Mouse (Mus musculus): ENCODE measurements around the gene Aqp11. TPM values are rescaled to one million over a fixed set of nuclear protein-coding genes. Genes with fewer than 3 reads are reported as not detected.

Gene Aqp11
- polyA plus RNA-seq, 1 experiment from 2014 or later = 49.8 TPM

- WGBS (ENCODE audit: insufficient replicate concordance) = 72% methylated on average over 6 of the region's 6 CpGs
- no peaks in the 10 kb centered on the region for H3K36me3 ChIP-seq (ENCODE audit: control insufficient read depth, insufficient read depth)
- peaks cover 4% of the 10 kb centered on the region for H3K4me1 ChIP-seq (ENCODE audit: control insufficient read depth, low read depth, low read length)
- no peaks in the 10 kb centered on the region for H3K9me3 ChIP-seq (replicated peaks; ENCODE audit: control insufficient read depth, low read length)
- H3K9ac ChIP-seq (ENCODE audit: low read depth, low read length) = no peak overlapping the region
- no peak for ATAC-seq (ENCODE audit: low read depth)
- no peak overlapping the region for H3K4me3 ChIP-seq (ENCODE audit: low read depth, low read length)
- H3K4me2 ChIP-seq (ENCODE audit: low read depth, low read length) = no peak overlapping the region
- H3K27ac ChIP-seq (ENCODE audit: low read length) = no peak overlapping the region
- H3K27me3 ChIP-seq (ENCODE audit: control insufficient read depth, insufficient read depth, low read depth, low read length) = no peaks in the 10 kb centered on the region
Measured at GRCm38 (mm10) chr7:97701106-97701505, 37.0 kb downstream of the Aqp11 start.

DNA sequence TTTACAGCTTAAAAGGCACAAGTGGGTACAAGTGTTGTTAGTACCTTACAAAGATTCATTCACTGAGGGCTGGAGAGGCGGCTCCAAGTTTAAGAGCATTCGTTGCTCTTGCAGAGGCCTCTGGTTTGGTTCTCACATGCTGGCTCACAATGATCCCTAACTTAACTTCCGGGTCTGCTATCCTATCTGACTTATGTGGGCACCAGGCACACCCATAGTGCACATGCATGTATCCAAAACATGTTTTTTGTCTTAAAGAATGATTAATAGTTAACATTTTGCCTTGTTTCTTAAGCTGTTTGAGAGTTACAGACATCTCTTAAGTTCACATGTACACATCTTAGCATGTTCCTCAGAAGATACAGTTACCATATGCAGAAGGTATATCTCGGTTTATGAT is 37.9 kb downstream of the Aqp11 start:
- Histone ChIP-seq H3K36me3 (ENCODE audit: control insufficient read depth, insufficient read depth) (no peaks in the 10 kb centered on the region), H3K9me3 (replicated peaks; ENCODE audit: control insufficient read depth, low read length) (no peaks in the 10 kb centered on the region), H3K4me3 (ENCODE audit: low read depth, low read length) (no peak overlapping the region), H3K4me2 (ENCODE audit: low read depth, low read length) (no peak overlapping the region), H3K27me3 (ENCODE audit: control insufficient read depth, insufficient read depth, low read depth, low read length) (no peaks in the 10 kb centered on the region), H3K9ac (ENCODE audit: low read depth, low read length) (no peak overlapping the region), H3K27ac (ENCODE audit: low read length) (no peak overlapping the region), H3K4me1 (ENCODE audit: control insufficient read depth, low read depth, low read length) (peaks cover 10% of the 10 kb centered on the region)
- 63% methylated on average over 4 of the region's 4 CpGs for WGBS (ENCODE audit: insufficient replicate concordance)
- ATAC-seq (ENCODE audit: low read depth) = no peak

DNA sequence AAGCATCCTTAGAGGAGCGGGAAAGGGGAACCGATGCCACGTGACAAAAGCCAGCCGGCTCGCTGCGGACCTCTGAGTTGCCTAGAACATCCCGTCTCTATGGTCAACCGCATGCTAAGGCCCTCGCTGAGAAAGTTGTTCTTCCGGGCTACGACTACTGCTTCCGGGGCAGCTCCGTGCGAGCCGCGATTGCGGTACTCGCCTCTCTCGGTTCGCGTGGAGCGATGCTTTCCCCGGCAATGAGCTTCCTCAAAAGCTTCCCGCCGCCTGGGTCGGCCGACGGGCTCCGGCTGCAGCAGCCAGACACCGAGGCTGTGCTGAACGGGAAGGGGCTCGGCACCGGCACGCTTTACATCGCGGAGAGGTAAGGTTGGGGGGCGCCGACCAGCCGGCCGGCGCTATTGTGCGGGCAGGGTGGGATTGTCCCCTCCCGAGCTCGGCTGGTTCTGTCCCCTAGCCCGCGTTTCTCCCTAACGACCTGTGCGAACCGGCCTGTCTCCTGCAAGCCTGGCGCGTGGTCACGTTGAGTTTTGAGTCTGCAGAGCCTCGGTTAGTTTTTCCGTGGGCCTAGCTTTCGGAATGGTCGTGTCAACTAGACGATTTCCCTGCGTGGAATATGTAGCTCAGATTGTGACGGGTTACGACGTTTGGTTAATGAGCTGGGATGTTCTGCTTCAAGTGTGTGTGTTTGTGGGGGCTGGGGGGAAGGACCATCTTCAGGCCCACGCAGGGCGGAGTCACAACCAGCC is 41.4 kb downstream of the Aqp11 start, which contains the start of gene Clns1a:
Gene Clns1a, plus strand, starts transcription at position 129 of the 749 bp plus-strand sequence.
- Histone ChIP-seq H3K9ac (ENCODE audit: low read depth, low read length) (peak within 1 kb of the TSS; percentile 91), H3K4me2 (ENCODE audit: low read depth, low read length) (peak within 1 kb of the TSS; percentile 88), H3K27ac (ENCODE audit: low read length) (peak within 1 kb of the TSS; percentile 63), H3K9me3 (replicated peaks; ENCODE audit: control insufficient read depth, low read length) (no peaks in the 10 kb centered on the region), H3K27me3 (ENCODE audit: control insufficient read depth, insufficient read depth, low read depth, low read length) (no peaks in the 10 kb centered on the region), H3K4me1 (ENCODE audit: control insufficient read depth, low read depth, low read length) (peaks cover 10% of the 10 kb centered on the region), H3K36me3 (ENCODE audit: control insufficient read depth, insufficient read depth) (no peaks in the 10 kb centered on the region), H3K4me3 (ENCODE audit: low read depth, low read length) (peak within 1 kb of the TSS; percentile 93)
- ATAC-seq (ENCODE audit: low read depth) = peak; percentile 98
- under 1% methylated on average over 63 of the region's 63 CpGs for WGBS (ENCODE audit: insufficient replicate concordance)

- peak overlapping the region; percentile 88 for H3K4me2 ChIP-seq (ENCODE audit: low read depth, low read length)
- ATAC-seq (ENCODE audit: low read depth) = peak; percentile 14
- H3K4me1 ChIP-seq (ENCODE audit: control insufficient read depth, low read depth, low read length) = peaks cover 10% of the 10 kb centered on the region
- 34% methylated on average over 19 of the region's 19 CpGs for WGBS (ENCODE audit: insufficient replicate concordance)
- 0 out of 2 replicates have a peak overlapping the region, but pooled peaks have one; percentile 12 for H3K27ac ChIP-seq (ENCODE audit: low read length)
- H3K9ac ChIP-seq (ENCODE audit: low read depth, low read length) = peak overlapping the region; percentile 91
- no peaks in the 10 kb centered on the region for H3K27me3 ChIP-seq (ENCODE audit: control insufficient read depth, insufficient read depth, low read depth, low read length)
- peak overlapping the region; percentile 93 for H3K4me3 ChIP-seq (ENCODE audit: low read depth, low read length)
- no peaks in the 10 kb centered on the region for H3K36me3 ChIP-seq (ENCODE audit: control insufficient read depth, insufficient read depth)
- H3K9me3 ChIP-seq (replicated peaks; ENCODE audit: control insufficient read depth, low read length) = no peaks in the 10 kb centered on the region
Measured at GRCm38 (mm10) chr7:97696133-97696505, 42.0 kb downstream of the Aqp11 start.

- Histone ChIP-seq H3K36me3 (ENCODE audit: control insufficient read depth, insufficient read depth) (no peaks in the 10 kb centered on the region), H3K27ac (ENCODE audit: low read length) (no peak overlapping the region), H3K4me1 (ENCODE audit: control insufficient read depth, low read depth, low read length) (peaks cover 10% of the 10 kb centered on the region), H3K4me3 (ENCODE audit: low read depth, low read length) (no peak overlapping the region), H3K9ac (ENCODE audit: low read depth, low read length) (no peak overlapping the region), H3K9me3 (replicated peaks; ENCODE audit: control insufficient read depth, low read length) (no peaks in the 10 kb centered on the region), H3K27me3 (ENCODE audit: control insufficient read depth, insufficient read depth, low read depth, low read length) (no peaks in the 10 kb centered on the region), H3K4me2 (ENCODE audit: low read depth, low read length) (0 out of 2 replicates have a peak overlapping the region, but pooled peaks have one; percentile 88)
- WGBS (ENCODE audit: insufficient replicate concordance) = 93% methylated on average over 1 of the region's 1 CpGs
- ATAC-seq (ENCODE audit: low read depth) = no peak
Measured at GRCm38 (mm10) chr7:97695441-97695840, 42.6 kb downstream of the Aqp11 start.

DNA sequence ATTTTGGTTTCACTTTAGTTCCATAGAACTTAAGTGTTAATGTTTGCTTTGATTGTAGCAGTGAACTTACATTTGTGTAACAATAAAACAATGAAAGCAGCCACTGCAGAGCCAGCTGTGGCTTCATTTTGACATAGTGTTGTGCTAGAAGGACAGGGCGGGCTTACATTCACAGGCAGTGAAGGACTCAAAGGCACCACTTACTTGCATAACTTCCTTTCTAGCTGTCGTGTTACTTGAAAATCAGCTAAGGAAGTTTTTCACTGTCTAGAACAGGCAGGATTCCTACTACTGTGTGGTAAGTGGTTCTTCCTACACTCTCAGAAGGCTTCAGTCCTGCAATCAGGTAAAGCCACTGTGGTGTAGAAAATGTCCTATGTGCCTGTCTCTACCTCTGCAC is 50.3 kb downstream of the Aqp11 start:
- Histone ChIP-seq H3K4me1 (ENCODE audit: control insufficient read depth, low read depth, low read length) (no peaks in the 10 kb centered on the region), H3K27me3 (ENCODE audit: control insufficient read depth, insufficient read depth, low read depth, low read length) (no peaks in the 10 kb centered on the region), H3K27ac (ENCODE audit: low read length) (no peak overlapping the region), H3K4me2 (ENCODE audit: low read depth, low read length) (no peak overlapping the region), H3K4me3 (ENCODE audit: low read depth, low read length) (no peak overlapping the region), H3K9me3 (replicated peaks; ENCODE audit: control insufficient read depth, low read length) (no peaks in the 10 kb centered on the region), H3K36me3 (ENCODE audit: control insufficient read depth, insufficient read depth) (peaks cover 11% of the 10 kb centered on the region; the same call in 1 of the 2 replicates), H3K9ac (ENCODE audit: low read depth, low read length) (no peak overlapping the region)
- ATAC-seq (ENCODE audit: low read depth) = no peak
- WGBS (ENCODE audit: insufficient replicate concordance) = 56% methylated on average over 2 of the region's 2 CpGs

DNA sequence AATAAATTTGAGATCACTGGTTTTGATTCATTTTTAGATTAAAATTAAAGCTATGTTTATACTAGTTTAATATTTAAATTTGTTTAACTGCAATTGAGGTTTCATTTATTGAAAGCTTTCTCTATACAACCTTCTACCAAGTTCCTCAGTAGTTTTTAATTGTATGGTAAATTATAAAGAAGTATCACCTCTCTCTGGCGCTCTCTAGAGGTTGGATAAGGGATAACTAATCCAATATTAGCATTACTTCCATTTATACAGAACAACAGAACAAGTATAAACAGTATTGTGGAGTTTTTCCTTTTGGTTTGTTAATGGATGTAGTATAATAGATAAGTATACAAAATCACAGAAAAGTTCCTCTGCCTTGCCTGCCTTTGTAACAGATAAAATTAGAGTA is 58.9 kb downstream of the Aqp11 start:
- H3K4me3 ChIP-seq (ENCODE audit: low read depth, low read length) = no peak overlapping the region
- no peak overlapping the region for H3K4me2 ChIP-seq (ENCODE audit: low read depth, low read length)
- H3K9me3 ChIP-seq (replicated peaks; ENCODE audit: control insufficient read depth, low read length) = no peaks in the 10 kb centered on the region
- ATAC-seq (ENCODE audit: low read depth) = no peak
- WGBS (ENCODE audit: insufficient replicate concordance) = 11% methylated on average over 1 of the region's 1 CpGs
- H3K27me3 ChIP-seq (ENCODE audit: control insufficient read depth, insufficient read depth, low read depth, low read length) = no peaks in the 10 kb centered on the region
- no peaks in the 10 kb centered on the region for H3K4me1 ChIP-seq (ENCODE audit: control insufficient read depth, low read depth, low read length)
- H3K9ac ChIP-seq (ENCODE audit: low read depth, low read length) = no peak overlapping the region
- H3K27ac ChIP-seq (ENCODE audit: low read length) = no peak overlapping the region
- peaks cover 27% of the 10 kb centered on the region for H3K36me3 ChIP-seq (ENCODE audit: control insufficient read depth, insufficient read depth)

Other genes starting within 250 kb of the Aqp11 start
- 15.7 and 16.1 TPM in 2 replicates for gene Aamdc, start 158.8 kb downstream of the Aqp11 start, polyA plus RNA-seq (2015; fragmentation: Nextera tagmentation; extraction: Ambion mirVana)
- 4.7 and 5.3 TPM in 2 replicates for gene Rsf1, start 158.4 kb downstream of the Aqp11 start, polyA plus RNA-seq (2015; fragmentation: Nextera tagmentation; extraction: Ambion mirVana)
- gene Clns1a, start 41.7 kb downstream of the Aqp11 start, polyA plus RNA-seq (2015; fragmentation: Nextera tagmentation; extraction: Ambion mirVana) = 50.8 and 56.1 TPM in 2 replicates
- gene Pak1, start 50.3 kb upstream of the Aqp11 start, polyA plus RNA-seq (2015; fragmentation: Nextera tagmentation; extraction: Ambion mirVana) = 9.3 and 10.1 TPM in 2 replicates
- gene Gdpd4, start 181.7 kb upstream of the Aqp11 start, polyA plus RNA-seq (2015; fragmentation: Nextera tagmentation; extraction: Ambion mirVana) = not detected in 2 replicates